Mouse (Mus musculus): ENCODE measurements at regions not wholly inside any gene's neighbourhood (a gene's known extent, or its start where the extent isn't known, plus 50 kb on each side); places are given as distances from the start of the nearest gene placed in this dataset.

- no peak for DNase-seq
These were observed 188.3 kb downstream of the Cd83 start for GRCm38 (mm10) chr13:43972906-43973305.

- DNase-seq, result no peak
These were observed 190.7 kb downstream of the Cd83 start for GRCm38 (mm10) chr13:43975281-43975680.

GRCm38 (mm10) chr13:43975801-43976200 is 191.2 kb downstream of the Cd83 start:
- DNase-seq, result no peak

GRCm38 (mm10) chr13:43976676-43977075 is 192.1 kb downstream of the Cd83 start:
- no peak for DNase-seq

GRCm38 (mm10) chr13:43987338-43987737 is 202.8 kb downstream of the Cd83 start:
- no peak for DNase-seq

- DNase-seq, result no peak
These were observed 203.8 kb downstream of the Cd83 start for GRCm38 (mm10) chr13:43988421-43988820.

GRCm38 (mm10) chr13:43990281-43991101 is 205.9 kb downstream of the Cd83 start:
- no peak for DNase-seq

- DNase-seq, result peak; percentile 42
These were observed 207.2 kb downstream of the Cd83 start for GRCm38 (mm10) chr13:43991774-43992173.

GRCm38 (mm10) chr13:43992968-43993367 is 208.4 kb downstream of the Cd83 start:
- DNase-seq, result no peak

- no peak for DNase-seq
These were observed 209.8 kb downstream of the Cd83 start for GRCm38 (mm10) chr13:43994361-43994760.

GRCm38 (mm10) chr13:43995623-43996022 is 211.0 kb downstream of the Cd83 start:
- DNase-seq, result no peak

- no peak for DNase-seq
These were observed 217.4 kb downstream of the Cd83 start for GRCm38 (mm10) chr13:44001861-44002545.

GRCm38 (mm10) chr13:44012868-44013267 is 228.3 kb downstream of the Cd83 start:
- no peak for DNase-seq

GRCm38 (mm10) chr13:44018489-44019303 is 234.1 kb downstream of the Cd83 start:
- no peak for DNase-seq

GRCm38 (mm10) chr13:44019304-44019583 is 234.7 kb downstream of the Cd83 start:
- DNase-seq, result no peak

GRCm38 (mm10) chr13:44020851-44021250 is 236.3 kb downstream of the Cd83 start:
- no peak for DNase-seq

GRCm38 (mm10) chr13:44022106-44022505 is 237.5 kb downstream of the Cd83 start:
- no peak for DNase-seq

GRCm38 (mm10) chr13:44024612-44025011 is 240.0 kb downstream of the Cd83 start:
- no peak for DNase-seq

- no peak for DNase-seq
These were observed 242.0 kb downstream of the Cd83 start for GRCm38 (mm10) chr13:44026321-44027255.

- DNase-seq, result no peak
These were observed 243.5 kb downstream of the Cd83 start for GRCm38 (mm10) chr13:44028081-44028480.

GRCm38 (mm10) chr13:44030590-44030989 is 246.0 kb downstream of the Cd83 start:
- no peak for DNase-seq

- DNase-seq, result no peak
These were observed 253.3 kb downstream of the Cd83 start for GRCm38 (mm10) chr13:44037774-44038294.

Measured in gastrocnemius, postnatal 10 days (tissue).